In the genomic region with DNA sequence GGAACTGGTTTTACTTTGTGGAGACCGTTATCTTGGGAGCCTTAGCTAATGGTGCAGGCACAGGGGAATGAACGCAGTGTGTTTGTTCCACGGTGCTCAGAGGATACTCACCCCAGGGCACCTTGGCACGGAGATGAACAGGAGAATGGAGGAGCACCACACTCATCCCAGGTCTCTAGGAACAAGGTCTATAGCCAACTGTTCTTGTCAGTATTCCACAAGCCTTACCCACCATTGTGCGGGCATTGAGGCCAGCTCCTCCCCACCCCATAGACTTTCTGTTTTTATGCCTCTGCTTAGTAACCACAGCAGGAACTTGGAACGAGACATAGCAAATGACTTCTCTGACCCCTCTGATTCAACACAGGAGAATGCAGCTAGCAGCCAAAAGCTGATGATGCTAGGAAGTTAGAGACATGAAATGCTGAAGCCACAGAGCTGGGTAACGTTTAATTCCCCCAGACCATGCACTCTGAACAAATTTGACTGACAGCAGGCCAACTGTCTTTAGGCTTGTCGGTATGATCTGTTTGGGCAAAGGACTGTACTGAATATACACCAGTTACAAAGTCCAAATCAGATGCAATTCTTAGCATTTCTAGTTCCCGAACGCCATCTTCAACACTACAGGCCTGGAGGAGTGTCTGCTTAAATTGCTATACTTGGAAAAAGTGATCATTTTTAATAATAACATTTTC, we compare ENCODE assay signal across 8 mouse cellular contexts.
A peak's percentile ranks its signal among the peaks of the same experiment; 100 is the strongest.
DNase-seq lines count a peak whose midpoint lies in the region; ATAC-seq and TF ChIP-seq lines count a peak whose summit lies in the region.

No protein-coding gene starts in this region.

- peaks cover 11% of the 10 kb centered on the region for H3K4me1 ChIP-seq in kidney, embryonic 15.5 days
- peaks cover 21% of the 10 kb centered on the region for H3K4me1 ChIP-seq in midbrain, embryonic 15.5 days

- 56% methylated on average over 10 of the region's 10 CpGs for WGBS in kidney, embryonic 15.5 days
- WGBS in midbrain, embryonic 15.5 days: 46% methylated on average over 10 of the region's 10 CpGs

- ATAC-seq in kidney, embryonic 15.5 days (replicated peaks; ENCODE audit: low FRiP score): peak; percentile 57
- peak; percentile 57 for ATAC-seq in midbrain, embryonic 15.5 days (replicated peaks)

- no peaks in the 10 kb centered on the region for H3K27me3 ChIP-seq in kidney, embryonic 15.5 days
- H3K27me3 ChIP-seq in midbrain, embryonic 15.5 days (replicated peaks): no peaks in the 10 kb centered on the region

- 0 out of 2 replicates have a peak overlapping the region, but pooled peaks have one; percentile 12 for H3K4me2 ChIP-seq in kidney, embryonic 15.5 days
- H3K4me2 ChIP-seq in midbrain, embryonic 15.5 days: no peak overlapping the region

- no peak overlapping the region for H3K27ac ChIP-seq in kidney, embryonic 15.5 days
- H3K27ac ChIP-seq in midbrain, embryonic 15.5 days: peak overlapping the region; percentile 48; the same call in 1 of the 2 replicates
- no peak overlapping the region for H3K27ac ChIP-seq in layer of hippocampus, adult 2 months

- no peak for TF ChIP-seq CTCF in layer of hippocampus, adult 2 months (conservative IDR thresholded peaks at IDR 0.05)

- H3K4me3 ChIP-seq in kidney, embryonic 15.5 days (replicated peaks): no peak overlapping the region
- no peak overlapping the region for H3K4me3 ChIP-seq in midbrain, embryonic 15.5 days
- no peak overlapping the region for H3K4me3 ChIP-seq in layer of hippocampus, adult 2 months

- no peak overlapping the region for H3K9ac ChIP-seq in kidney, embryonic 15.5 days
- H3K9ac ChIP-seq in midbrain, embryonic 15.5 days: no peak overlapping the region; the same call in 1 of the 2 replicates

- H3K36me3 ChIP-seq in kidney, embryonic 15.5 days: no peaks in the 10 kb centered on the region
- no peaks in the 10 kb centered on the region for H3K36me3 ChIP-seq in midbrain, embryonic 15.5 days (replicated peaks)

- peak; percentile 51 for DNase-seq in urinary bladder, postnatal 14 days (ENCODE audit: low spot score)
- no peak for DNase-seq in urinary bladder, postnatal 4 days (ENCODE audit: low spot score in 2 of 2)
- peak; percentile 9 to 15 for DNase-seq in gastrocnemius, adult 8-10 months (ENCODE audit: low spot score in 2 of 2)
- no peak for DNase-seq in layer of hippocampus, adult 2 months (ENCODE audit: low spot score in 2 of 2)
- no peak for DNase-seq in frontal cortex, postnatal 10 days (ENCODE audit: low spot score in 2 of 2)
- DNase-seq in T-cell, adult 2 months (ENCODE audit: low spot score): no peak

- H3K9me3 ChIP-seq in kidney, embryonic 15.5 days (replicated peaks): no peaks in the 10 kb centered on the region
- no peaks in the 10 kb centered on the region for H3K9me3 ChIP-seq in midbrain, embryonic 15.5 days

Comparison
In these comparisons a context has a peak if more than half of its experiments do, and no peak if none do; other contexts are left out.
1. DNase-seq: peak in urinary bladder, postnatal 14 days (single experiment) and gastrocnemius, adult 8-10 months (2 of 2); none in urinary bladder, postnatal 4 days (0 of 2), layer of hippocampus, adult 2 months (0 of 2), frontal cortex, postnatal 10 days (0 of 2) and T-cell, adult 2 months (single experiment).